Mouse (Mus musculus) liver, embryonic 14 days (tissue): ENCODE measurements around the gene Snrnp200. TPM values are rescaled to one million over a fixed set of nuclear protein-coding genes. Genes with fewer than 3 reads are reported as not detected.

Experiments used
- polyA plus RNA-seq: library from polyadenylated mRNA; depleted of rRNA; stranded (reverse); fragments of >200 nt; gene quantifications from 2 replicates; pipeline ENCODE4 v1.2.3, GENCODE M21; 2012; rRNA removed

Gene Snrnp200
- polyA plus RNA-seq, result 27.0 and 27.9 TPM in 2 replicates

GRCm38 (mm10) chr2:127207547-127208451, at the start of gene Snrnp200, which contains the start of gene 1810024B03Rik:
Snrnp200 (plus strand) TSS chr2:127208386.
1810024B03Rik (minus strand) TSS chr2:127208280.

GRCm38 (mm10) chr2:127247592-127248333, 39.6 kb downstream of the Snrnp200 start, which contains the start of the genes Ciao1 and Tmem127:
Ciao1 (minus strand) TSS chr2:127247816.
Tmem127 (plus strand) TSS chr2:127247908.

GRCm38 (mm10) chr2:127269491-127270299, 61.5 kb downstream of the Snrnp200 start, which contains the start of gene Stard7:
Stard7 (plus strand) TSS chr2:127270218.

Other genes starting within 250 kb of the Snrnp200 start
- gene Ap4e1, start 199.7 kb upstream of the Snrnp200 start, polyA plus RNA-seq, result 2.6 and 3.4 TPM in 2 replicates
- gene Blvra, start 137.7 kb upstream of the Snrnp200 start, polyA plus RNA-seq, result 25.1 and 30.3 TPM in 2 replicates
- 33.9 and 36.4 TPM in 2 replicates for gene Ncaph, start 74.4 kb upstream of the Snrnp200 start, polyA plus RNA-seq
- gene Itpripl1, start 64.9 kb upstream of the Snrnp200 start, polyA plus RNA-seq, result 7.3 and 8.9 TPM in 2 replicates
- gene 1810024B03Rik, start 106 bp upstream of the Snrnp200 start, polyA plus RNA-seq, result 0.65 and 0.66 TPM in 2 replicates
- 25.7 and 27.0 TPM in 2 replicates for gene Ciao1, start 39.4 kb downstream of the Snrnp200 start, polyA plus RNA-seq
- 7.0 and 8.8 TPM in 2 replicates for gene Tmem127, start 39.5 kb downstream of the Snrnp200 start, polyA plus RNA-seq
- 30.8 and 35.5 TPM in 2 replicates for gene Stard7, start 61.8 kb downstream of the Snrnp200 start, polyA plus RNA-seq
- 1.5 and 1.8 TPM in 2 replicates for gene Dusp2, start 127.8 kb downstream of the Snrnp200 start, polyA plus RNA-seq
- 0.01 TPM in 1 of 2 replicates, not detected in the other for gene Astl, start 130.3 kb downstream of the Snrnp200 start, polyA plus RNA-seq
- gene Adra2b, start 154.8 kb downstream of the Snrnp200 start, polyA plus RNA-seq, result 12.0 and 13.5 TPM in 2 replicates
- 0.35 and 0.36 TPM in 2 replicates for gene Gpat2, start 216.8 kb downstream of the Snrnp200 start, polyA plus RNA-seq
- gene Fahd2a, start 236.2 kb downstream of the Snrnp200 start, polyA plus RNA-seq, result 8.1 and 8.2 TPM in 2 replicates